Mouse (Mus musculus) midbrain, postnatal 0 days (tissue): ENCODE data around the gene Rsf1. TPM values are rescaled to one million over a fixed set of nuclear protein-coding genes. Genes with fewer than 3 reads are reported as not detected.
A peak's percentile ranks its signal among the peaks of the same experiment; 100 is the strongest.

Experiments used
- ATAC-seq: fragments of 200-750 bp; cut with Nextera tagmentation; 2 replicates; pipeline ENCODE4 v1.8.0; 2017; ENCODE audit warnings: moderate number of reproducible peaks, mild to moderate bottlenecking, moderate TSS enrichment, moderate library complexity; ENCODE audit not compliant: low FRiP score
- DNase-seq: peaks from one replicate; pipeline ENCODE4 v3.0.0-alpha.2; 2015; ENCODE audit warnings: low spot score
- H3K27ac ChIP-seq: fragments of 300-500 bp; sonication (generic); 2 replicates; pipeline ENCODE4 v1.5.1; 2014; ENCODE audit warnings: low read depth, mild to moderate bottlenecking, low read length, mixed read lengths
- H3K27me3 ChIP-seq: fragments of 300-500 bp; sonication (generic); 2 replicates; pipeline ENCODE4 v1.6.1; 2014; ENCODE audit warnings: low read length, control low read depth, mixed read lengths; ENCODE audit not compliant: insufficient read depth
- H3K36me3 ChIP-seq: fragments of 300-500 bp; sonication (generic); 2 replicates; pipeline ENCODE4 v1.6.1; 2014; ENCODE audit warnings: low read length, control low read depth, mixed read lengths; ENCODE audit not compliant: insufficient read depth
- H3K4me1 ChIP-seq: fragments of 300-500 bp; sonication (generic); 2 replicates; pipeline ENCODE4 v1.6.1; 2014; ENCODE audit warnings: mild to moderate bottlenecking, control low read depth, antibody characterized with exemption, low read length, mixed read lengths; ENCODE audit not compliant: insufficient read depth
- H3K4me2 ChIP-seq: fragments of 300-500 bp; sonication (generic); 2 replicates; pipeline ENCODE4 v1.6.1; 2014; ENCODE audit warnings: low read depth, mild to moderate bottlenecking, low read length, mixed read lengths; ENCODE audit not compliant: poor library complexity, severe bottlenecking
- H3K4me3 ChIP-seq: fragments of 300-500 bp; sonication (generic); 2 replicates; pipeline ENCODE4 v1.5.1; 2014; ENCODE audit warnings: low read depth, mild to moderate bottlenecking, low read length, moderate library complexity
- H3K9ac ChIP-seq: fragments of 300-500 bp; sonication (generic); replicated peaks from 2 replicates; pipeline ENCODE4 v1.6.1; 2014; ENCODE audit warnings: mild to moderate bottlenecking, low read length, moderate library complexity, mixed read lengths; ENCODE audit not compliant: poor library complexity, severe bottlenecking
- H3K9me3 ChIP-seq: fragments of 300-500 bp; sonication (generic); 2 replicates; pipeline ENCODE4 v1.6.1; 2016; ENCODE audit warnings: low read length, control low read depth
- CTCF ChIP-seq: IDR thresholded peaks from 2 replicates; pipeline ENCODE4 v1.5.1; 2016; ENCODE audit warnings: antibody characterized with exemption, mild to moderate bottlenecking
- WGBS: fragments of 180-500 bp; shearing (Covaris S2); extraction: QIAGEN DNeasy Blood & Tissue Kit; methylation state at CpG from one replicate; pipeline ENCODE4 v1.1.7; 2014; 5-methylcytosine and 5-hydroxymethylcytosine counted together
- polyA plus RNA-seq: library from polyadenylated mRNA; unstranded; fragments of >200 nt; fragmentation: Nextera tagmentation; extraction: Ambion mirVana; gene quantifications from 2 replicates; pipeline ENCODE4 v1.2.1, GENCODE M21; 2015
- total RNA-seq: library from RNA; depleted of rRNA; stranded (reverse); fragments of >200 nt; gene quantifications from 2 replicates; pipeline ENCODE4 v1.2.3, GENCODE M21; 2014

The Rsf1 gene
- total and polyA plus RNA-seq, 2 experiments from 2014 or later, result 19.8 to 27.4 TPM

DNA sequence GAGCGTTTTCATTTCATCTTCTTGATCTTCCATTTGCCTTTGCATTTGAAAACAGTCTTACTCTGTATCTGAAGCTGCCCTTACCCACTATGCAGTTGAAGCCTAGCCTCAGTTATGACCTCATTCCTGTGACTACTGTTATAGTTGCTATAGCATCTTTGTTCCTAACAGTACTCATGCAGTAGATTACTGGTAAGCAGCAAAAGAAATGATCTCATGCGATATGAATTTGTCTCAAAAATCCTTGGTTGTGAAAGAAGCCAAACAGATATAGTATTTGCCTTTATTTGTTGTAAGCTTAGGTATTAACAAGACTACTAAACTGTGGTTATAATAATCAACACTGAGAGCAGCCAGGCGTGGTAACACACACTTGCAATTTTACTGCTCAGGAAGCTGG, 65.4 kb downstream of the Rsf1 start:
- H3K27me3 ChIP-seq, result no peaks in the 10 kb centered on the region
- WGBS, result 90% methylated on average over 3 of the region's 3 CpGs
- DNase-seq, result no peak
- H3K4me1 ChIP-seq, result no peaks in the 10 kb centered on the region
- ATAC-seq, result no peak
- H3K36me3 ChIP-seq, result no peaks in the 10 kb centered on the region
- no peak for TF ChIP-seq CTCF
- H3K9me3 ChIP-seq, result no peaks in the 10 kb centered on the region
- no peak overlapping the region for H3K9ac ChIP-seq
- H3K27ac ChIP-seq, result no peak overlapping the region
- H3K4me2 ChIP-seq, result no peak overlapping the region
- no peak overlapping the region for H3K4me3 ChIP-seq

DNA sequence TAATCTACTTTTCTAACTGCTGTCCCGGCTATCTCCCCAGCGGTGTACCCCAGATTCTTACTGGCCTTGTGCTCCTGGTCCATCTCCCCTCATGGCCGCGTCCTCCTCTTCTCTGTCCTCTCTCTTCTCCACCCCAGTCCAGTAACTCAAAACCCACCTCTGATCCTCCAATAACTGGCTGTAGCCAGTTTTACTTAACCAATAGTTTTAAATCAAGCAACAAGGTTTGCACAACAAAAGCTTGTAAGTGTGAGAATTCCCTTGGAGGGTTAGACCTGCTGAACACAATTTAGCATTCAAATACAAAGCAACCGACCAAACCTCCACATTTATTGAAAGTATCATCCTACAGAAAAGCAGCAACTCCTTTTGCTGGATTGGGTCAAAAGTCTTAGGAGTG, 68.0 kb downstream of the Rsf1 start:
- H3K9ac ChIP-seq, result no peak overlapping the region
- no peak for ATAC-seq
- H3K4me2 ChIP-seq, result no peak overlapping the region
- H3K27ac ChIP-seq, result no peak overlapping the region
- no peaks in the 10 kb centered on the region for H3K4me1 ChIP-seq
- H3K36me3 ChIP-seq, result no peaks in the 10 kb centered on the region
- no peak for DNase-seq
- no peaks in the 10 kb centered on the region for H3K9me3 ChIP-seq
- no peak for TF ChIP-seq CTCF
- 94% methylated on average over 5 of the region's 5 CpGs for WGBS
- no peak overlapping the region for H3K4me3 ChIP-seq
- H3K27me3 ChIP-seq, result no peaks in the 10 kb centered on the region

DNA sequence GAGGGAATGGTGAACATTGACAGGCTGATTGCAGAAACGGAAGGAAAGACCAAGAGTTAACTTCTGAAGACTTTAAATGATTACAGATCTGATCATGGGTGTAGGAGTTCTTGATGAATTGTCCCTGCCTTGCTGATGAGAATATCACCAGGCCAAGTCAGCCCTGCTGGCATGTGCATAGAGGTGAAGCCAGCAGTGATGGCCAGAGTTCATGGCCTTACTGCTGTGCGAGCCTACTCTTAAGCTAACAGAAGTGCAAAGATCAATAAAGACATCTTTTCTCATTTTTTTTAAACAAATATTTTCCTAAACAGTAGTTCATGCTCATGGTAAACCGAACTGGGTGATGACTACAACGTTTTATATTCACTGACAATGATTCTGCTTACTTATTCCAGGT, 71.0 kb downstream of the Rsf1 start:
- Histone ChIP-seq H3K36me3 (peaks cover 11% of the 10 kb centered on the region), H3K4me1 (no peaks in the 10 kb centered on the region), H3K9ac (no peak overlapping the region), H3K27ac (no peak overlapping the region), H3K9me3 (no peaks in the 10 kb centered on the region), H3K4me2 (no peak overlapping the region), H3K4me3 (no peak overlapping the region), H3K27me3 (no peaks in the 10 kb centered on the region)
- ATAC-seq (no peak), DNase-seq (no peak)
- TF ChIP-seq CTCF, result no peak
- WGBS, result 90% methylated on average over 4 of the region's 4 CpGs

DNA sequence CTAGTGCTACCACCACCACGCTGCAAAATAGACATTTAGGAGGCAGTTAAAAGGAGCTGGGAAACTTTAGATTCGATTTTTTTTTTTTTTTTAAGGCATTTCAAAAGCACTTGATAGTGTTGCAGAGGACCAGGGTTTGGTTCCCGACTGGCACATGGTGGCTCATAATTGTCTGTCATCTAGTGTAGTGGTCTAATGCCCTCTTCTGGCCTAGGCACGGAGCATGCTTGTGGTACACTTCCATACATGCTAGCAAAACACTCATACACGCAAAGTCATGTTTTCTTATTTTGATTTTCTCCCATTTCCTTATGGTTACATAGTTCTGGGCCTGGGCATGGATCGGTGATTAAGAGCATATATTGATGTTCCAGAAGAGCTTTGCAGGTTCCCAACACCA, 76.5 kb downstream of the Rsf1 start:
- H3K9ac ChIP-seq, result no peak overlapping the region
- no peak overlapping the region for H3K4me3 ChIP-seq
- no peak; the same call in 1 of the 2 replicates for TF ChIP-seq CTCF
- WGBS, result 91% methylated on average over 6 of the region's 6 CpGs
- peaks cover 17% of the 10 kb centered on the region for H3K36me3 ChIP-seq
- no peaks in the 10 kb centered on the region for H3K9me3 ChIP-seq
- no peak overlapping the region for H3K4me2 ChIP-seq
- H3K27ac ChIP-seq, result no peak overlapping the region
- ATAC-seq (no peak), DNase-seq (no peak)
- no peaks in the 10 kb centered on the region for H3K4me1 ChIP-seq
- no peaks in the 10 kb centered on the region for H3K27me3 ChIP-seq

DNA sequence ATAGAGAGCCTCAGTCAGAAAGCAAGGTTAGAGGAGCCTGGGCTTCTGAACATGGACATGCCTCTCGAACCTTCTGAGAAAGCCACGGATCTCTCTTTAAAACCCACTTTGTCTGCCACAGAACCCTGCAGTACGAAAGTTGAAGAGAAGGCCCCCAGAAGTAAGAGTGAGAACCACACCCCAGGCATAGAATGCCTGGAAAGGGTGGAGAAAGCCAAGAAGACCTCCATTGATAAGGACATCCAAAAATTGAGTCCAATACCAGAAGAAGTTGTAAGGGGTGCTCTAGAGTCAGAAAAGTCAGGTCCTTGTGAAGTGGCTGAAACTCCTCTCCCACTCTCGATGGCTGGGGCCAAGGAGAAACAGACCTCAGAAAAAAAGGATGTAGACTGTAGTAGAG, 81.9 kb downstream of the Rsf1 start:
- DNase-seq (no peak), ATAC-seq (no peak)
- TF ChIP-seq CTCF, result no peak
- Histone ChIP-seq H3K27ac (no peak overlapping the region), H3K9ac (no peak overlapping the region), H3K4me1 (no peaks in the 10 kb centered on the region), H3K9me3 (no peaks in the 10 kb centered on the region), H3K4me3 (no peak overlapping the region), H3K4me2 (no peak overlapping the region), H3K27me3 (no peaks in the 10 kb centered on the region), H3K36me3 (peaks cover 25% of the 10 kb centered on the region; the same call in 1 of the 2 replicates)
- WGBS, result 90% methylated on average over 4 of the region's 4 CpGs

DNA sequence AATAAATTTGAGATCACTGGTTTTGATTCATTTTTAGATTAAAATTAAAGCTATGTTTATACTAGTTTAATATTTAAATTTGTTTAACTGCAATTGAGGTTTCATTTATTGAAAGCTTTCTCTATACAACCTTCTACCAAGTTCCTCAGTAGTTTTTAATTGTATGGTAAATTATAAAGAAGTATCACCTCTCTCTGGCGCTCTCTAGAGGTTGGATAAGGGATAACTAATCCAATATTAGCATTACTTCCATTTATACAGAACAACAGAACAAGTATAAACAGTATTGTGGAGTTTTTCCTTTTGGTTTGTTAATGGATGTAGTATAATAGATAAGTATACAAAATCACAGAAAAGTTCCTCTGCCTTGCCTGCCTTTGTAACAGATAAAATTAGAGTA, 99.5 kb downstream of the Rsf1 start:
- Histone ChIP-seq H3K9ac (no peak overlapping the region), H3K27ac (no peak overlapping the region), H3K27me3 (no peaks in the 10 kb centered on the region), H3K9me3 (no peaks in the 10 kb centered on the region), H3K4me1 (no peaks in the 10 kb centered on the region), H3K36me3 (peaks cover 30% of the 10 kb centered on the region), H3K4me2 (no peak overlapping the region), H3K4me3 (no peak overlapping the region)
- peak; percentile 67 for DNase-seq
- peak; percentile 72 for TF ChIP-seq CTCF
- ATAC-seq, result no peak
- 21% methylated on average over 1 of the region's 1 CpGs for WGBS
